Mouse (Mus musculus): ENCODE data around the gene Cyp2j6. TPM values are rescaled to one million over a fixed set of nuclear protein-coding genes. Genes with fewer than 3 reads are reported as not detected.

Cyp2j6 gene
- polyA plus RNA-seq, 1 experiment from 2014 or later = 0.01 TPM

- CTCF ChIA-PET = no interaction called here
- no peak for ATAC-seq
- H3K27me3 ChIP-seq = no peaks in the 10 kb centered on the region
- POLR2A ChIA-PET = no interaction called here
- no peak for TF ChIP-seq CTCF (IDR thresholded peaks at IDR 0.05)
- no peak for DNase-seq (ENCODE audit: low read depth, low spot score)
- in situ Hi-C loops (cut with MboI; ENCODE audit: low pct_unique_long_range_greater_than_20kb) = loop anchor here (25.0 kb wide), 1 partner anchor 111 kb away; the partner anchor contains the start of gene Cyp2j5
Measured at GRCm38 (mm10) chr4:96551619-96552018, 1.8 kb downstream of the Cyp2j6 start.

DNA sequence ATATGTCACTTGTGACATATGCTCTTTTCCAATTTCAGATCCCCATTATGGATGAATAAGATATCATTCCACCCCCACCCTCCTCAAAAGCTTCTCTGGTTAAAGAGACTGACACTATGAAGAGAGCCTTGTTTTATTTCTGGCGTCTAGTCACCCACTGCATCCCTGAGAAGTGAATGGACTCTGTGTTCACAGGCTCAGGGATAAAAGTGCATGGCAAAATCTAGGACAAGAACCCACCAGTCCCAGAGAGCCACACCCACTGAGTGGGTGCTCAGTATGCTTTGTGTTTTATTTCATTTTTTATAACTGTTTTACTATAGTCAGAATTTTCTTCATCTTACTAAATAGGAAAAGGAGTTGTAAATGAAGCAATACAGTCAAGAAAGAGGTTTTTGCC lies 7.5 kb downstream of the Cyp2j6 start:
- ATAC-seq = no peak
- CTCF ChIA-PET = no interaction called here

DNA sequence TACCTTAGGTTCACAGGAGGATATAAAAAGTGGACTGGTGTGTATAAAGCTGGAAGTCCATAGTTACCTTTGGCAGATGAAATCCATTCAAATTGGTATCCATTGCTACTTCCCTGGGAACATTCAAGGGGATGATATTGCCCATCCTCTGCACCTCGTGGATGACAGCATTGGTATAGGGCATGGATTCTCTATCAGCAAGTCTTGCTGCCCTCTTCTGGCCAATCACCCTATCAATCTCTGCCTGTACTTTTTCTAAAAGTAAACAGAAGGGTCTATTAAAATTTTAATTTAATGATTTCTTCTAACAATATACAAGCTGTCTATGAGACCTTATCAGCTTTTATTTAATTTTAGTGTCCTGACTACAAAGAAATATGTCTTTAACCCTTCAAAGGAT lies 27.7 kb downstream of the Cyp2j6 start:
- ChIA-PET CTCF (interaction anchor here (1.6 kb wide), 1 partner anchor 9 kb away, joined by 4 read pairs; no protein-coding TSS in a partner anchor), POLR2A (no interaction called here)
- ATAC-seq (no peak), DNase-seq (ENCODE audit: low read depth, low spot score) (no peak)
- TF ChIP-seq CTCF (IDR thresholded peaks at IDR 0.05) = peak; percentile 34
- H3K27me3 ChIP-seq = no peaks in the 10 kb centered on the region
- in situ Hi-C loops (cut with MboI; ENCODE audit: low pct_unique_long_range_greater_than_20kb) = no loop called here

More for the DNA sequence above, 7.5 kb downstream of the Cyp2j6 start:
- POLR2A ChIA-PET = no interaction called here
- no peaks in the 10 kb centered on the region for H3K27me3 ChIP-seq
- TF ChIP-seq CTCF (IDR thresholded peaks at IDR 0.05) = no peak
- in situ Hi-C loops (cut with MboI; ENCODE audit: low pct_unique_long_range_greater_than_20kb) = no loop called here
- no peak for DNase-seq (ENCODE audit: low read depth, low spot score)

DNA sequence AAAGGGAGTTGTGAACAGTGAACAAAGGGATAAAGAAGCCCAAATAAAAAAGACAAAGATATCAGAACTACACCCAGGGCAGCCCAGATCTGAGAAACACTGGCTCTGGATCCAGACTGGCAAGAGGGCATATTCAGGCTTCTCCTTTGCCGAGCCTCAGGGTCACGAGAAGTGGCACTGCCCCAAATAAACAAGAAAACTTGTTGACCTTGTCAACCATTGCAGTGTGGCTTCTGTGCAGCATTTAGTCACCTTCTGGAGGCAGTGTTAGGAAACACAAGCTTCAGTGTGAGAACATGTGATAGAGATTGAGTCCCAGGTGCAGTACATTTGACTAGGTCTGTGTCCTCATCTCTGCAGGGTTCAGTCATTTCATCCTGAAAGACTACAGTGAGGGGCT lies 31.2 kb downstream of the Cyp2j6 start:
- DNase-seq (ENCODE audit: low read depth, low spot score) (no peak), ATAC-seq (no peak)
- in situ Hi-C loops (cut with MboI; ENCODE audit: low pct_unique_long_range_greater_than_20kb) = no loop called here
- ChIA-PET POLR2A (no interaction called here), CTCF (no interaction called here)
- TF ChIP-seq CTCF (IDR thresholded peaks at IDR 0.05) = no peak
- no peaks in the 10 kb centered on the region for H3K27me3 ChIP-seq

GRCm38 (mm10) chr4:96510083-96510482 lies 43.4 kb downstream of the Cyp2j6 start:
- ChIA-PET CTCF (no interaction called here), POLR2A (no interaction called here)
- no peak for TF ChIP-seq CTCF (IDR thresholded peaks at IDR 0.05)
- in situ Hi-C loops (cut with MboI; ENCODE audit: low pct_unique_long_range_greater_than_20kb) = no loop called here
- no peak for ATAC-seq
- no peak for DNase-seq (ENCODE audit: low read depth, low spot score)
- H3K27me3 ChIP-seq = no peaks in the 10 kb centered on the region

DNA sequence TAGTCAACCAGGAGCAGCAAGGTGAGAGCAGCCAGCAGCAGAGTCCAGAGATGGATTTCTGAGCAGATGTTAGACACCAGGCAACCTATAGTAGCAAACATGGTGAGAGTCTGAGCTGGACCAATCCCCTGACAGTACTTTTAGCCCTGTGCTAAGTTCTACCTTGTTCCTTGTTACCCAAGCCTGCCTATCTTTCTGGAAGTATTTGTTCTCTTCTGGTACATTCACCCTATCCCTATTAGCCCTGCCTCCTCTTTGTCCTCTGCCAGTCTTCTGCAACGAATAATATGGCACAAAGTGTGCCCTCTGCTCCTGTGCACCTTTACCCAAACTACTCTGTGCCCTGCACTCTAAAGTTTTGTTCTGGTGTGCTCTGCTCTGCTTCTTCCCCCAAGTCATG lies 46.2 kb downstream of the Cyp2j6 start, which contains the start of gene Cyp2j8:
Gene Cyp2j8, minus strand, starts transcription at position 101 of the 400 bp plus-strand sequence.
- DNase-seq (ENCODE audit: low read depth, low spot score) (no peak), ATAC-seq (no peak)
- no peak for TF ChIP-seq CTCF (IDR thresholded peaks at IDR 0.05)
- ChIA-PET CTCF (no interaction called here), POLR2A (no interaction called here)
- no peaks in the 10 kb centered on the region for H3K27me3 ChIP-seq
- in situ Hi-C loops (cut with MboI; ENCODE audit: low pct_unique_long_range_greater_than_20kb) = no loop called here

Other genes starting within 250 kb of the Cyp2j6 start
- not detected for gene Cyp2j11, start 205.0 kb downstream of the Cyp2j6 start, polyA plus RNA-seq (2021)
- gene Cyp2j8, start 46.3 kb downstream of the Cyp2j6 start, polyA plus RNA-seq (2021) = not detected
- gene Cyp2j9, start 37.9 kb upstream of the Cyp2j6 start, polyA plus RNA-seq (2021) = 0.06 TPM
- 2.3 TPM for gene Cyp2j5, start 110.5 kb upstream of the Cyp2j6 start, polyA plus RNA-seq (2021)
- 0.15 TPM for gene Gm12695, start 231.5 kb upstream of the Cyp2j6 start, polyA plus RNA-seq (2021)